Mouse (Mus musculus) heart, embryonic 10.5 days (tissue): ENCODE results near the gene Olfr924. TPM values are rescaled to one million over a fixed set of nuclear protein-coding genes. Genes with fewer than 3 reads are reported as not detected.
A peak's percentile ranks its signal among the peaks of the same experiment; 100 is the strongest.
"Not testable (repeated sequence)": the region's sequence is repeated elsewhere in the genome, so short reads cannot be mapped to it uniquely, and the experiment has no call there.

ENCODE experiments used
- DNase-seq: peaks from one replicate; pipeline ENCODE4 v3.0.0-alpha.2; 2017; ENCODE audit warnings: low spot score
- H3K27ac ChIP-seq: fragments of 300-500 bp; sonication (generic); 2 replicates; pipeline ENCODE4 v1.5.1; 2016; ENCODE audit warnings: mild to moderate bottlenecking
- H3K27me3 ChIP-seq: fragments of 300-500 bp; sonication (generic); 2 replicates; pipeline ENCODE4 v1.6.1; 2016; ENCODE audit warnings: mild to moderate bottlenecking; ENCODE audit not compliant: poor library complexity, insufficient read depth, severe bottlenecking
- H3K36me3 ChIP-seq: fragments of 300-500 bp; sonication (generic); 2 replicates; pipeline ENCODE4 v1.6.1; 2016; ENCODE audit warnings: mild to moderate bottlenecking, moderate library complexity
- H3K4me1 ChIP-seq: fragments of 300-500 bp; sonication (generic); 2 replicates; pipeline ENCODE4 v1.6.1; 2016; ENCODE audit warnings: mild to moderate bottlenecking
- H3K4me3 ChIP-seq: fragments of 300-500 bp; sonication (generic); 2 replicates; pipeline ENCODE4 v1.5.1; 2016; ENCODE audit warnings: mild to moderate bottlenecking, moderate library complexity
- H3K9me3 ChIP-seq: fragments of 300-500 bp; sonication (generic); 2 replicates; pipeline ENCODE4 v1.6.1; 2016; ENCODE audit warnings: mild to moderate bottlenecking, moderate library complexity
- WGBS: fragments of 180-500 bp; shearing (Covaris S2); methylation state at CpG from one replicate; pipeline ENCODE4 v1.1.7; 2016; 5-methylcytosine and 5-hydroxymethylcytosine counted together
- polyA plus RNA-seq: library from polyadenylated mRNA; unstranded; fragments of >200 nt; fragmentation: Nextera tagmentation; extraction: Ambion mirVana; gene quantifications from 2 replicates; pipeline ENCODE4 v1.2.1, GENCODE M21; 2016

Olfr924 gene
- not detected in 2 replicates for polyA plus RNA-seq

GRCm38 (mm10) chr9:38844149-38844548 lies at the start of gene Olfr924:
Gene Olfr924, plus strand, starts transcription at chr9:38844449.
- 83% methylated on average over 1 of the region's 1 CpGs for WGBS
- DNase-seq, result no peak

DNA sequence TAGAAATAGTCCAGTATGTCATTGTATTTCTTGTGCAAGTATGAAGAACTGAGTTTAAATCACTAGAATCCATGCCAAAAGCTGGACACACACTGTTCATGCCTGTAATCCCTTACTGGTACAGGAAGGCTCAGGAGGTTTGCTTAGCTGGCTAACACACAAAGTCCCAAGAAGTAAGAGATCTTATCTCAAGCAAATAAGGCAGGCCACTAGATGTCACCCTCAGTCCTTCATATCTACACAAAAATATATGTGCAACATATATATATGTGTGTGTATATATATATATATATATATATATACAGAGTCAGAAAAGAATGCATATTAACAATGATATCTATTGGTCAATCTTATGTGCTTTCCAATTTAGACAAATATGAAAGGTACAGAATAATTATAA lies 38.6 kb upstream of the Olfr924 start:
- Histone ChIP-seq H3K9me3 (no peaks in the 10 kb centered on the region), H3K27me3 (no peaks in the 10 kb centered on the region), H3K4me1 (no peaks in the 10 kb centered on the region), H3K36me3 (no peaks in the 10 kb centered on the region), H3K4me3 (no peak overlapping the region), H3K27ac (no peak overlapping the region)
- DNase-seq, result no peak

More at GRCm38 (mm10) chr9:38844149-38844548, at the start of gene Olfr924:
- H3K27me3 ChIP-seq, result no peaks in the 10 kb centered on the region
- no peaks in the 10 kb centered on the region for H3K9me3 ChIP-seq
- no peak within 1 kb of the TSS for H3K27ac ChIP-seq
- no peaks in the 10 kb centered on the region for H3K36me3 ChIP-seq
- no peak within 1 kb of the TSS for H3K4me3 ChIP-seq
- H3K4me1 ChIP-seq, result no peaks in the 10 kb centered on the region

DNA sequence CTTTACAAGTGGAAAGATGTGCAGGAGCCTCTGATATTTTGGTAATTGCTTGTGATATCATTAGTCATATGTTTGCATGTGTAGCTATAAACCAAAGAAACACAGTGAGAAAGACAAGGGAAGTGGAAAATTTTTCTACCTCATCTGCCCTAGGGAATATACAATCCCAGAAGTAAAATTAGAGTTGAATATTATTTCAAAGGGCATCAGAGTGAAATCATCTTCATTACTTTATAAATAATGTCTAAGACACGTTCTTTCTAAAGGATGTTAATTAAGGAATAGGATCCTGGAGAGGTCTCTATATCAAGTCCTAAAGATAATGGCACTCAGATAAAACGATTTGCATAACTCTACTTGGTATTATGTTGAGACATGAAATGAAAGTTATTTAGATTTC lies 29.9 kb upstream of the Olfr924 start, which contains the start of gene Olfr922:
Gene Olfr922, plus strand, starts transcription at position 301 of the 400 bp plus-strand sequence.
- H3K4me1 ChIP-seq, result no peaks in the 10 kb centered on the region
- DNase-seq, result no peak
- WGBS, result 68% methylated on average over 2 of the region's 2 CpGs
- H3K9me3 ChIP-seq, result no peaks in the 10 kb centered on the region
- H3K27ac ChIP-seq, result no peak within 1 kb of the TSS
- no peaks in the 10 kb centered on the region for H3K27me3 ChIP-seq
- H3K4me3 ChIP-seq, result no peak within 1 kb of the TSS
- H3K36me3 ChIP-seq, result no peaks in the 10 kb centered on the region

GRCm38 (mm10) chr9:38815458-38815986 lies 28.7 kb upstream of the Olfr924 start:
- H3K4me1 ChIP-seq, result no peaks in the 10 kb centered on the region
- H3K4me3 ChIP-seq, result no peak overlapping the region
- H3K27me3 ChIP-seq, result no peaks in the 10 kb centered on the region
- no peak for DNase-seq
- no peak overlapping the region for H3K27ac ChIP-seq
- 83% methylated on average over 1 of the region's 1 CpGs for WGBS
- H3K9me3 ChIP-seq, result no peaks in the 10 kb centered on the region
- H3K36me3 ChIP-seq, result no peaks in the 10 kb centered on the region

GRCm38 (mm10) chr9:38826245-38826644 lies 18.0 kb upstream of the Olfr924 start, which contains the start of gene Olfr923:
Gene Olfr923, plus strand, starts transcription at chr9:38826545.
- Histone ChIP-seq H3K4me1 (no peaks in the 10 kb centered on the region), H3K36me3 (no peaks in the 10 kb centered on the region), H3K4me3 (no peak within 1 kb of the TSS), H3K27me3 (no peaks in the 10 kb centered on the region), H3K9me3 (no peaks in the 10 kb centered on the region), H3K27ac (no peak within 1 kb of the TSS)
- no peak for DNase-seq
- 81% methylated on average over 1 of the region's 1 CpGs for WGBS

DNA sequence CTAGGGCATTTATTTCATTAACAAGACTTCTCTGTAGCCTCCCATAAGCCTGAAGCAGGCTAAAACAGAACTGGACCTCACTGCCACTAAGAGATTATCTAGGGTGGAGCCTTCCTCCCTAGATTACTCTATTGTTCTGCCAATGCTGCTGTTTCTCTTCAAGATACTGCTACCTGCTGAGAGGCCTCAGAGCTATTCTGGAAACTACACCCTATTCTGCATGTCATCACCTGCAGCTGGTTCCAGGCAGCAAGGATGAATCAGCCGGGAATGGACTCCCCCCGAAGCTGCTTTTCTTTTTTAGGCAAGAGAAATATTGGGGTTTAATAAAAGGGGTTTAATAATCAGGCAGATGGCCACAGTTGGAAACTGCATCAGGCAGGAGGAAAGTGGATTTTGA lies 11.2 kb upstream of the Olfr924 start:
- Histone ChIP-seq H3K4me3 (no peak overlapping the region), H3K9me3 (no peaks in the 10 kb centered on the region), H3K27me3 (no peaks in the 10 kb centered on the region), H3K27ac (no peak overlapping the region), H3K4me1 (no peaks in the 10 kb centered on the region), H3K36me3 (no peaks in the 10 kb centered on the region)
- WGBS, result 24% methylated on average over 2 of the region's 2 CpGs
- peak; percentile 72 for DNase-seq

- no peak within 1 kb of the TSS for H3K4me3 ChIP-seq
- no peak for DNase-seq
- H3K36me3 ChIP-seq, result no peaks in the 10 kb centered on the region
- no peaks in the 10 kb centered on the region for H3K4me1 ChIP-seq
- no peaks in the 10 kb centered on the region for H3K27me3 ChIP-seq
- H3K27ac ChIP-seq, result no peak within 1 kb of the TSS
- H3K9me3 ChIP-seq, result no peaks in the 10 kb centered on the region
These were observed 10.5 kb downstream of the Olfr924 start, which contains the start of gene Olfr26 for GRCm38 (mm10) chr9:38854760-38855159. Gene Olfr26, plus strand, starts transcription at chr9:38855060.

GRCm38 (mm10) chr9:38874880-38875279 lies 30.6 kb downstream of the Olfr924 start:
- not testable (repeated sequence) for H3K4me3 ChIP-seq, H3K27ac ChIP-seq, H3K27me3 ChIP-seq, H3K9me3 ChIP-seq, DNase-seq, H3K4me1 ChIP-seq, H3K36me3 ChIP-seq
- WGBS, result 54% methylated on average over 2 of the region's 2 CpGs

DNA sequence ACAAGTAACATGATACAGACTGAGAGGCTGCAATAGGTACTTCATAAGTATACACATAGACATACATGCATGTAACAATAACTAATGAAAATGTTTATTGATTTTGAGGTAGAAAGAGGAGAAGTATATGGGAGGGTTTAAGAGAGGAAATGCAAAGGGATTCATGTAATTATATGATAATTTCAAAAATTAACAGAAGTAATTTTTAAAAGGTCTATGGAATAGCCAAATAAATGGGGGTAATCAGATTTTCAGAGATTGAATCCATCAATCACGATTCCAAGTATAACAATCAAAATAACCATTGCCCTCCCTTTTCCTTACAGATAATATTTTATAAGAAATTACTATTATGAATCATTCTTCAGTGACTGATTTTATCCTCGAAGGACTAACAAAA lies 32.6 kb downstream of the Olfr924 start, which contains the start of gene Olfr926:
Gene Olfr926, plus strand, starts transcription at position 301 of the 400 bp plus-strand sequence.
- no peaks in the 10 kb centered on the region for H3K4me1 ChIP-seq
- H3K4me3 ChIP-seq, result no peak within 1 kb of the TSS
- 68% methylated on average over 2 of the region's 2 CpGs for WGBS
- no peak within 1 kb of the TSS for H3K27ac ChIP-seq
- no peaks in the 10 kb centered on the region for H3K27me3 ChIP-seq
- no peaks in the 10 kb centered on the region for H3K36me3 ChIP-seq
- no peak for DNase-seq
- H3K9me3 ChIP-seq, result peaks cover 10% of the 10 kb centered on the region; the same call in 1 of the 2 replicates

Other genes with a start within 250 kb of the Olfr924 start
- not detected in 2 replicates for gene Olfr914, start 239.3 kb upstream of the Olfr924 start, polyA plus RNA-seq
- not detected in 2 replicates for gene Olfr916, start 184.6 kb upstream of the Olfr924 start, polyA plus RNA-seq
- gene Olfr917, start 178.6 kb upstream of the Olfr924 start, polyA plus RNA-seq, result not detected in 2 replicates
- gene Olfr918, start 169.8 kb upstream of the Olfr924 start, polyA plus RNA-seq, result not detected in 2 replicates
- not detected in 2 replicates for gene Olfr919, start 140.8 kb upstream of the Olfr924 start, polyA plus RNA-seq
- 10.2 and 16.5 TPM in 2 replicates for gene Vwa5a, start 126.2 kb upstream of the Olfr924 start, polyA plus RNA-seq
- gene Olfr920, start 92.2 kb upstream of the Olfr924 start, polyA plus RNA-seq, result 0.03 TPM in 1 of 2 replicates, not detected in the other
- not detected in 2 replicates for gene Olfr921, start 71.4 kb upstream of the Olfr924 start, polyA plus RNA-seq
- gene Olfr922, start 29.8 kb upstream of the Olfr924 start, polyA plus RNA-seq, result not detected in 2 replicates
- not detected in 2 replicates for gene Olfr923, start 17.9 kb upstream of the Olfr924 start, polyA plus RNA-seq
- gene Olfr26, start 10.6 kb downstream of the Olfr924 start, polyA plus RNA-seq, result not detected in 2 replicates
- gene Olfr926, start 32.7 kb downstream of the Olfr924 start, polyA plus RNA-seq, result not detected in 2 replicates
- not detected in 2 replicates for gene Olfr930, start 85.4 kb downstream of the Olfr924 start, polyA plus RNA-seq
- not detected in 2 replicates for gene Olfr933, start 127.9 kb downstream of the Olfr924 start, polyA plus RNA-seq
- not detected in 2 replicates for gene Olfr934, start 143.9 kb downstream of the Olfr924 start, polyA plus RNA-seq
- not detected in 2 replicates for gene Olfr935, start 155.2 kb downstream of the Olfr924 start, polyA plus RNA-seq
- gene Olfr146, start 178.9 kb downstream of the Olfr924 start, polyA plus RNA-seq, result not detected in 2 replicates
- gene Olfr937, start 220.5 kb downstream of the Olfr924 start, polyA plus RNA-seq, result not detected in 2 replicates
- gene Olfr938, start 234.4 kb downstream of the Olfr924 start, polyA plus RNA-seq, result not detected in 2 replicates